Mouse (Mus musculus): ENCODE results near the gene Rin2. TPM values are rescaled to one million over a fixed set of nuclear protein-coding genes. Genes with fewer than 3 reads are reported as not detected.
A peak's percentile ranks its signal among the peaks of the same experiment; 100 is the strongest.

The Rin2 gene
- polyA plus RNA-seq, 2 experiments = 38.1 to 49.7 TPM

GRCm38 (mm10) chr2:145884913-145885785, 210.1 kb downstream of the Rin2 start:
- no peak overlapping the region for H3K4me3 ChIP-seq (replicated peaks; ENCODE audit: low read length)
- peaks cover 53% of the 10 kb centered on the region for H3K36me3 ChIP-seq (ENCODE audit: control insufficient read depth, insufficient read depth, low read length)
- H3K27ac ChIP-seq (replicated peaks; ENCODE audit: low read depth, low read length) = peak overlapping the region; percentile 40
- ATAC-seq (ENCODE audit: low FRiP score, low read depth) (no peak), DNase-seq (ENCODE audit: low spot score) (peak; percentile 17)
- WGBS = 52% methylated on average over 14 of the region's 14 CpGs
- H3K4me2 ChIP-seq (replicated peaks; ENCODE audit: low read depth, low read length, severe bottlenecking) = no peak overlapping the region
- no peak overlapping the region for H3K9ac ChIP-seq (ENCODE audit: low read depth, low read length, severe bottlenecking)
- no peak for TF ChIP-seq POLR2A (IDR thresholded peaks at IDR 0.05; ENCODE audit: borderline replicate concordance, extremely low read depth, insufficient read depth, insufficient read length)
- no peaks in the 10 kb centered on the region for H3K9me3 ChIP-seq (ENCODE audit: control insufficient read depth, low read length)
- peaks cover 73% of the 10 kb centered on the region for H3K4me1 ChIP-seq (ENCODE audit: control insufficient read depth, insufficient read depth, low read length)
- no peaks in the 10 kb centered on the region for H3K27me3 ChIP-seq (ENCODE audit: control insufficient read depth, insufficient read depth, low read length)

DNA sequence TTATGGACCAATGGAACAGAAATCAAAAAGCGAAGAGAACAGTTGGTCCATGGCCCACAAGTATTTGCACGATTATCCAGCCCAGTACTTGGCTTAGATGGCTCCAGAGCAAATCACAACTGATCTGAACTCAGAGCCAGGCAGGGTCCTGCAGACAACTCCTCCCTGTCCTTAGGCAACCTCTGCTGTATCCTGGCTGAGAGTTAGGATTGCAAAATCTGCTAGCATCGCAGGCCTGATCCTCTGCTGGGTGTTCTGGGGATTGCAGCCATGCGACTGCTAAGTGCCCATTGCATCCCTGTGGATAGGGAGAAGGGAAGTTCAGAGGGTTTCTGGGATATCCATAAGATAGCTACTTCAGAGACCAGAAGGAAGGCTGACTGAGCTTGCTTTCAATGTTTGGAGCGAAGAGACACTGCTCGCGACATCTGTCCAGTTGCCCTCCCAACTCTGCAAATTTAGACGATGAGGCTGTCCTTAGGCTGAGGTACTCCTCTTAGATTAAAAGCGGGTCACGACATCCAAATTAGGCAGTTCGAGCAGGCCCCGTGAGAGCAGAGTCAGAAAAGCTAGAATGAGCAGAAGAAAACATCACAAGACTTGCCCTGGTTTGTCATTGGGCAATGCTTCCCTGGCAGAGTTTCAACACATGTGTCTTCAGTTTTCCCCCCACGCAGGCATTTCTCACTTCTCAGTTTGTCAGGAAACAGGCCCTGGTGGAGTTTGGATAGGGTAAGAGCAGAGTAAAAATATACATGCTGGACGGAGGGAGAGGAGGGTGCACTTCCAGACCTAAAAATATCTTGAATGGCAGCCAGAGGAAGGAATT, 213.1 kb downstream of the Rin2 start:
- TF ChIP-seq POLR2A (IDR thresholded peaks at IDR 0.05; ENCODE audit: borderline replicate concordance, extremely low read depth, insufficient read depth, insufficient read length) = no peak
- Histone ChIP-seq H3K4me2 (replicated peaks; ENCODE audit: low read depth, low read length, severe bottlenecking) (no peak overlapping the region), H3K9ac (ENCODE audit: low read depth, low read length, severe bottlenecking) (no peak overlapping the region), H3K9me3 (ENCODE audit: control insufficient read depth, low read length) (no peaks in the 10 kb centered on the region), H3K4me3 (replicated peaks; ENCODE audit: low read length) (no peak overlapping the region), H3K27ac (replicated peaks; ENCODE audit: low read depth, low read length) (peak overlapping the region; percentile 77), H3K27me3 (ENCODE audit: control insufficient read depth, insufficient read depth, low read length) (no peaks in the 10 kb centered on the region), H3K4me1 (ENCODE audit: control insufficient read depth, insufficient read depth, low read length) (peaks cover 47% of the 10 kb centered on the region), H3K36me3 (ENCODE audit: control insufficient read depth, insufficient read depth, low read length) (peaks cover 43% of the 10 kb centered on the region)
- ATAC-seq (ENCODE audit: low FRiP score, low read depth) (peak; percentile 76), DNase-seq (ENCODE audit: low spot score) (peak; percentile 87)
- WGBS = 47% methylated on average over 14 of the region's 14 CpGs

DNA sequence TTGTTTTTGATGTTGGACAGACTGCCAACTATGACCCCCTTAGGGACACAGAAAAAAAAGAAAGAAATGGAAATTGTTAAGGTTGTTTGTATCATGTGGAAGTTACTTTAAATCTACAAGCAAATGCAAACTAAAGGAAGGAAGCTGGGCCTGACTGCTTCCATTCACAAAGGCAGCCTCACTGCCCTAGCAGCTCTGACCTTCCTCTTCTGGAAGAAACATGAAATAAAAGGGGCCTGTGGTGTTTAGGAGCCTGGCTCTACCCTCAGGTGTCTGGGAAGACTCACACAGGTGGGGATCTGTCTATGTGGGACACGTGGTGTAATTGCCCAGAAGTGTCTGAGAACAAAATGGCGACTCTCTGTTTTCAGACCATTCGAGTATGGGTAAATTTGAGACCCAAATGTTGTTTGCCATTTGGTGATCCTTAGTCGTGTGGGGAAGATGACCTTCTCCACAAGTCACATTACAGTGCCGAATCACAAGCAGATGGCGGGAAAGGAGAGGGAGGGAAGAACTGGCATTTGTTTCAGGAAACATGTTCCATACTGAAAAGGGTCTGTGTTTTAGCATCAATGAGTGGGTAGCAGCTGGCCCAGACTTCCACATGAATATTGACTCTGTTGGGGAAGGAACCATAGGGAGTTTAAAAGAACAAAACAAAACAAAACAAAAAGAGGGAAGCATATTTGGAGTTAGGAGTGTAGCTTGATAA, 213.9 kb downstream of the Rin2 start:
- ATAC-seq (ENCODE audit: low FRiP score, low read depth) = no peak; the same call in none of the 2 replicates
- Histone ChIP-seq H3K4me2 (replicated peaks; ENCODE audit: low read depth, low read length, severe bottlenecking) (no peak overlapping the region), H3K27ac (replicated peaks; ENCODE audit: low read depth, low read length) (peak overlapping the region; percentile 77), H3K9ac (ENCODE audit: low read depth, low read length, severe bottlenecking) (no peak overlapping the region), H3K4me3 (replicated peaks; ENCODE audit: low read length) (no peak overlapping the region), H3K36me3 (ENCODE audit: control insufficient read depth, insufficient read depth, low read length) (peaks cover 36% of the 10 kb centered on the region), H3K9me3 (ENCODE audit: control insufficient read depth, low read length) (no peaks in the 10 kb centered on the region), H3K27me3 (ENCODE audit: control insufficient read depth, insufficient read depth, low read length) (no peaks in the 10 kb centered on the region), H3K4me1 (ENCODE audit: control insufficient read depth, insufficient read depth, low read length) (peaks cover 39% of the 10 kb centered on the region)
- DNase-seq (ENCODE audit: low spot score) = no peak
- 52% methylated on average over 6 of the region's 6 CpGs for WGBS
- TF ChIP-seq POLR2A (IDR thresholded peaks at IDR 0.05; ENCODE audit: borderline replicate concordance, extremely low read depth, insufficient read depth, insufficient read length) = no peak

DNA sequence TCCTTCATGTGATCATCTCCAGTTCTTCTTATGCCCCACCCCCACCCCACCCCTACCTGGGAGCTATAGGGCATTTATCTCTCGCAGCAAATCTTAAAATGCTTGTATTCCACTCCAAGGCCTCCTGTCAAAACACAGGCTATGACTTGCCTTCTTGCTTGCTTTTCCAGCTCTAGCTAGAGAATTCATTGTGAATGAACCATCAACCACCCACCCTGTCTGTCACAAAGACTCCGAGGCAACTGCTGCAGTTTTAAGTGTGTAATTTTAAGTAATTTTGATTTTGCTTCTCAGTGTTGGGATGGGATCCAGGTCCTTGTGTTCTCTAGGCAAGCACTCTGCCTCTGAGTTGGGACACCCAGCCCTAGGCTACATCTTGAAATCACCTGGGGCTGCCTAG, 215.6 kb downstream of the Rin2 start:
- H3K4me3 ChIP-seq (replicated peaks; ENCODE audit: low read length) = no peak overlapping the region
- DNase-seq (ENCODE audit: low spot score) (no peak), ATAC-seq (ENCODE audit: low FRiP score, low read depth) (no peak)
- H3K4me1 ChIP-seq (ENCODE audit: control insufficient read depth, insufficient read depth, low read length) = peaks cover 24% of the 10 kb centered on the region
- 72% methylated on average over 2 of the region's 2 CpGs for WGBS
- H3K9ac ChIP-seq (ENCODE audit: low read depth, low read length, severe bottlenecking) = no peak overlapping the region
- peaks cover 21% of the 10 kb centered on the region for H3K36me3 ChIP-seq (ENCODE audit: control insufficient read depth, insufficient read depth, low read length)
- no peak overlapping the region for H3K4me2 ChIP-seq (replicated peaks; ENCODE audit: low read depth, low read length, severe bottlenecking)
- TF ChIP-seq POLR2A (IDR thresholded peaks at IDR 0.05; ENCODE audit: borderline replicate concordance, extremely low read depth, insufficient read depth, insufficient read length) = no peak
- H3K27me3 ChIP-seq (ENCODE audit: control insufficient read depth, insufficient read depth, low read length) = no peaks in the 10 kb centered on the region
- no peaks in the 10 kb centered on the region for H3K9me3 ChIP-seq (ENCODE audit: control insufficient read depth, low read length)
- H3K27ac ChIP-seq (replicated peaks; ENCODE audit: low read depth, low read length) = no peak overlapping the region

- H3K4me1 ChIP-seq (ENCODE audit: control insufficient read depth, insufficient read depth, low read length) = peaks cover 9% of the 10 kb centered on the region
- no peak overlapping the region for H3K4me2 ChIP-seq (replicated peaks; ENCODE audit: low read depth, low read length, severe bottlenecking)
- no peak for TF ChIP-seq POLR2A (IDR thresholded peaks at IDR 0.05; ENCODE audit: borderline replicate concordance, extremely low read depth, insufficient read depth, insufficient read length)
- ATAC-seq (ENCODE audit: low FRiP score, low read depth) = no peak
- H3K9ac ChIP-seq (ENCODE audit: low read depth, low read length, severe bottlenecking) = no peak overlapping the region
- H3K27ac ChIP-seq (replicated peaks; ENCODE audit: low read depth, low read length) = no peak overlapping the region
- no peak for DNase-seq (ENCODE audit: low spot score)
- H3K36me3 ChIP-seq (ENCODE audit: control insufficient read depth, insufficient read depth, low read length) = no peaks in the 10 kb centered on the region
- no peaks in the 10 kb centered on the region for H3K27me3 ChIP-seq (ENCODE audit: control insufficient read depth, insufficient read depth, low read length)
- WGBS = 100% methylated on average over 6 of the region's 6 CpGs
- no peak overlapping the region for H3K4me3 ChIP-seq (replicated peaks; ENCODE audit: low read length)
- H3K9me3 ChIP-seq (ENCODE audit: control insufficient read depth, low read length) = no peaks in the 10 kb centered on the region
Observed at GRCm38 (mm10) chr2:145893756-145894155, 218.7 kb downstream of the Rin2 start.

Measured in limb, embryonic 14.5 days (tissue).